Mouse (Mus musculus): ENCODE results near the gene Cntnap2.

- TF ChIP-seq POLR2A (IDR thresholded peaks at IDR 0.05; ENCODE audit: borderline replicate concordance, low read depth, low read length) (no peak), CTCF (IDR thresholded peaks at IDR 0.05; ENCODE audit: low read depth, low read length) (no peak)
These were observed 2132.8 kb downstream of the Cntnap2 start for GRCm38 (mm10) chr6:47191940-47192339.
